Mouse (Mus musculus): ENCODE measurements at regions not wholly inside any gene's neighbourhood (a gene's known extent, or its start where the extent isn't known, plus 50 kb on each side); places are given as distances from the start of the nearest gene placed in this dataset.

DNA sequence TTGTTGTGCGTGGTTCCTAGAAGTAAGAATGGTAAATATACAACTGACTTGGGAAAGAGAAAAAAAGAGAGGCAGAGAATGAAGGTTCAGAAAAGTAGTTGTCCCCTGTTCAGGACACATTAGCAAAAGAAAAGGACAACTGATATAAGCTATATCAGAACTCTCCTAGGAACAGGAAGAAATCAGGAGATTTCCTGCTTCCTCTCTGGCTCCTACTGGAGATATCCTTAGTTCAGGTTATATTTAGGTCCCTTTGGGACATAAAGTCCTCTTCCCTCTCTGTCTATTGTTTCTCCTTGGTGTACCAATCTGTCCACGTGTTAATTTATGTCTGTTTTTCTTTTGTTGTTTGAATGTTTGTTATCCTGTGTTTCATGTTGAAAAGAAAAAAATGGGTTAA, 410.7 kb upstream of the Marcks start:
- Histone ChIP-seq H3K27me3 (ENCODE audit: control insufficient read depth in 1 of 2, insufficient read depth in 2 of 2, low read length in 2 of 2) (no peaks in the 10 kb centered on the region), H3K4me1 (ENCODE audit: control insufficient read depth in 1 of 2, insufficient read depth in 2 of 2, low read length in 2 of 2) (no peaks in the 10 kb centered on the region), H3K9ac (ENCODE audit: control insufficient read depth, low read depth, low read length, poor library complexity, severe bottlenecking) (no peak overlapping the region), H3K9me3 (replicated peaks; ENCODE audit: insufficient read depth, low read length) (no peaks in the 10 kb centered on the region), H3K79me2 (ENCODE audit: control insufficient read depth, insufficient read depth, low read length, poor library complexity) (no peaks in the 10 kb centered on the region), H3K36me3 (ENCODE audit: control insufficient read depth in 1 of 2, insufficient read depth in 2 of 2, low read length in 2 of 2) (no peaks in the 10 kb centered on the region), H3K4me3 (ENCODE audit: control insufficient read depth in 1 of 2, insufficient read depth in 1 of 2, low read depth in 2 of 2, low read length in 2 of 2) (no peak overlapping the region), H3K27ac (ENCODE audit: control insufficient read depth, low read depth, low read length) (no peak overlapping the region)
- no peak for TF ChIP-seq MAFK (IDR thresholded peaks at IDR 0.05; ENCODE audit: borderline replicate concordance, low read depth, low read length)
- no peak for TF ChIP-seq NRF1 (IDR thresholded peaks at IDR 0.05; ENCODE audit: insufficient read depth, low read depth, low read length, poor library complexity, severe bottlenecking)
- no peak for TF ChIP-seq NELFE (IDR thresholded peaks at IDR 0.05; ENCODE audit: low read depth, low read length)
- no peak for TF ChIP-seq POLR2AphosphoS2 (IDR thresholded peaks at IDR 0.05; ENCODE audit: low read length)
- DNase-seq (ENCODE audit: low read depth, low spot score): no peak

DNA sequence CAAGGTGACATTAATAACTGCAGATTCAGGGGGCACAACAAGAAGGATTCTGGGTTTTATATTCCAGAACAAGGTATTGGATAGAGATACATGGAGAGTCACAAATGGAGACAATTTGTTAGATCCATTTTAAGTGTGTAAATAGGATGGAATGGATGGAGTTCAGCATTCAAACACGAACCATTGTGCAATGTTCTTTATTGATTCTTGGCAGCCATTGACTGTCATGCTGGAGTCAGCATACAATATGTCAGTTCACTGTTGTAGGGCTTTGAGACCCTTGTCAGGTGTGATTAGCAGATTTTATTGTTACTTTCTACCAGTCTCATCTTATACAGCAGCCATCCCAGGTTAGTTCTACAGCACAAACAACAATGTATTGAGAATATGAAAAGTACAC, 402.0 kb upstream of the Marcks start:
- Histone ChIP-seq H3K36me3 (ENCODE audit: control insufficient read depth in 1 of 2, insufficient read depth in 2 of 2, low read length in 2 of 2) (no peaks in the 10 kb centered on the region), H3K9me3 (replicated peaks; ENCODE audit: insufficient read depth, low read length) (no peaks in the 10 kb centered on the region), H3K4me3 (ENCODE audit: control insufficient read depth in 1 of 2, insufficient read depth in 1 of 2, low read depth in 2 of 2, low read length in 2 of 2) (no peak overlapping the region), H3K9ac (ENCODE audit: control insufficient read depth, low read depth, low read length, poor library complexity, severe bottlenecking) (no peak overlapping the region), H3K27me3 (ENCODE audit: control insufficient read depth in 1 of 2, insufficient read depth in 2 of 2, low read length in 2 of 2) (no peaks in the 10 kb centered on the region), H3K27ac (ENCODE audit: control insufficient read depth, low read depth, low read length) (no peak overlapping the region), H3K4me1 (ENCODE audit: control insufficient read depth in 1 of 2, insufficient read depth in 2 of 2, low read length in 2 of 2) (no peaks in the 10 kb centered on the region), H3K79me2 (ENCODE audit: control insufficient read depth, insufficient read depth, low read length, poor library complexity) (no peaks in the 10 kb centered on the region)
- DNase-seq (ENCODE audit: low read depth, low spot score): no peak
- no peak for TF ChIP-seq SIN3A (IDR thresholded peaks at IDR 0.05; ENCODE audit: low read length)
- TF ChIP-seq MXI1 (IDR thresholded peaks at IDR 0.05; ENCODE audit: low read depth, low read length): no peak
- no peak for TF ChIP-seq JUND (IDR thresholded peaks at IDR 0.05; ENCODE audit: low read depth, low read length)
- TF ChIP-seq POLR2A (IDR thresholded peaks at IDR 0.05; ENCODE audit: control insufficient read depth in 1 of 2, insufficient read depth in 1 of 2, low read depth in 1 of 2, low read length in 2 of 2, poor library complexity in 1 of 2): no peak
- no peak for TF ChIP-seq KAT2A (conservative IDR thresholded peaks at IDR 0.05; ENCODE audit: low read depth, low read length)
- TF ChIP-seq E2F4 (IDR thresholded peaks at IDR 0.05; ENCODE audit: borderline replicate concordance, low read depth, low read length): no peak
- no peak for TF ChIP-seq MAFK (IDR thresholded peaks at IDR 0.05; ENCODE audit: borderline replicate concordance, low read depth, low read length)
- TF ChIP-seq USF1 (IDR thresholded peaks at IDR 0.05; ENCODE audit: low read depth, low read length): no peak
- no peak for TF ChIP-seq EP300 (IDR thresholded peaks at IDR 0.05; ENCODE audit: low read depth in 1 of 2, low read length in 2 of 2)
- no peak for TF ChIP-seq USF2 (IDR thresholded peaks at IDR 0.05; ENCODE audit: borderline replicate concordance in 1 of 2, insufficient read depth in 1 of 2, low read depth in 1 of 2, low read length in 2 of 2)
- no peak for TF ChIP-seq UBTF (IDR thresholded peaks at IDR 0.05; ENCODE audit: borderline replicate concordance, insufficient read depth, low read depth, low read length)
- no peak for TF ChIP-seq CTCF (IDR thresholded peaks at IDR 0.05 in 2 of 3, conservative IDR thresholded peaks at IDR 0.05 in 1 of 3; ENCODE audit: control insufficient read depth in 1 of 3, insufficient read depth in 1 of 3, low read depth in 2 of 3, low read length in 3 of 3, poor library complexity in 1 of 3, severe bottlenecking in 1 of 3)
- no peak for TF ChIP-seq ZMIZ1 (IDR thresholded peaks at IDR 0.05; ENCODE audit: low read depth, low read length)
- no peak for TF ChIP-seq MYC (IDR thresholded peaks at IDR 0.05; ENCODE audit: low read depth, low read length)
- no peak for TF ChIP-seq TAL1 (IDR thresholded peaks at IDR 0.05; ENCODE audit: low read length)
